Mouse (Mus musculus) WW6 (cell line): ENCODE data around the gene Cit.
"Not testable (repeated sequence)": the region's sequence is repeated elsewhere in the genome, so short reads cannot be mapped to it uniquely, and the experiment has no call there.

Experiments used
- DNase-seq: peaks from one replicate; pipeline ENCODE4 v3.0.0-alpha.2; 2013; ENCODE audit warnings: low read depth, low spot score

The Cit gene

GRCm38 (mm10) chr5:115844766-115845634, at the start of gene Cit:
Cit (plus strand) TSS chr5:115845278.
- DNase-seq = peak; percentile 96

- DNase-seq = no peak
Measured at GRCm38 (mm10) chr5:115799016-115799894, 45.8 kb upstream of the Cit start.

- DNase-seq = no peak
Measured at GRCm38 (mm10) chr5:115799895-115800232, 45.2 kb upstream of the Cit start.

GRCm38 (mm10) chr5:115812262-115812661, 32.8 kb upstream of the Cit start:
- no peak for DNase-seq

- DNase-seq = no peak
Measured at GRCm38 (mm10) chr5:115817022-115817421, 28.1 kb upstream of the Cit start.

- DNase-seq = not testable (repeated sequence)
Measured at GRCm38 (mm10) chr5:115817655-115818054, 27.4 kb upstream of the Cit start.

- DNase-seq = no peak
Measured at GRCm38 (mm10) chr5:115819966-115820365, 25.1 kb upstream of the Cit start.

GRCm38 (mm10) chr5:115821200-115821599, 23.9 kb upstream of the Cit start:
- DNase-seq = no peak

- no peak for DNase-seq
Measured at GRCm38 (mm10) chr5:115821910-115822309, 23.2 kb upstream of the Cit start.

GRCm38 (mm10) chr5:115832754-115833153, 12.3 kb upstream of the Cit start:
- DNase-seq = no peak

GRCm38 (mm10) chr5:115833806-115834205, 11.3 kb upstream of the Cit start:
- DNase-seq = not testable (repeated sequence)

- DNase-seq = no peak
Measured at GRCm38 (mm10) chr5:115835291-115835690, 9.8 kb upstream of the Cit start.

- DNase-seq = no peak
Measured at GRCm38 (mm10) chr5:115838059-115838458, 7.0 kb upstream of the Cit start.

- DNase-seq = no peak
Measured at GRCm38 (mm10) chr5:115840453-115840852, 4.6 kb upstream of the Cit start.

- no peak for DNase-seq
Measured at GRCm38 (mm10) chr5:115840946-115841775, 3.9 kb upstream of the Cit start.

GRCm38 (mm10) chr5:115844368-115844765, 711 bp upstream of the Cit start:
- no peak for DNase-seq

GRCm38 (mm10) chr5:115845635-115846174, 627 bp downstream of the Cit start:
- no peak for DNase-seq

GRCm38 (mm10) chr5:115847166-115847565, 2.1 kb downstream of the Cit start:
- DNase-seq = no peak

GRCm38 (mm10) chr5:115848463-115848862, 3.4 kb downstream of the Cit start:
- DNase-seq = no peak

- DNase-seq = no peak
Measured at GRCm38 (mm10) chr5:115849263-115849829, 4.3 kb downstream of the Cit start.
